Comparison of ENCODE assay signal across 11 mouse cellular contexts in genomic region chr19:60554866-60555438, GRCm38 (mm10). TPM values are rescaled to one million over a fixed set of nuclear protein-coding genes. Genes with fewer than 3 reads are reported as not detected.
DNase-seq lines count a peak whose midpoint lies in the region.
"Had no signal": no experiment of that assay in that cellular context is flagged by ENCODE, and none has a peak within 500 bp of the region (broad histone marks: within the 10 kb centered on the region; RNA-seq: fewer than 3 reads in every experiment).

No protein-coding gene starts in this region.

- intact Hi-C loops in heart, postnatal 25 days (cut with DNase I) = loop anchor here (5.0 kb wide), 1 partner anchor 88 kb away; the partner anchor contains the start of gene Prlhr

- peak; percentile 87 for DNase-seq in heart, adult 11 months
- no peak for DNase-seq in heart, postnatal 25 days (ENCODE audit: low spot score)
- peak; percentile 7 for DNase-seq in right cerebral cortex, adult 18-20 months
- DNase-seq in right cerebral cortex, adult 2 months (ENCODE audit: low spot score in 2 of 2) = no peak
- peak; percentile 66 for DNase-seq in adrenal gland, adult 8-10 months
- peak; percentile 31 for DNase-seq in skeletal muscle tissue, adult 2 months (ENCODE audit: low read depth, low spot score)
- DNase-seq in ovary, postnatal 36 days (ENCODE audit: low spot score) = no peak
- DNase-seq in urinary bladder, adult 2 months (ENCODE audit: low spot score) = no peak
- DNase-seq: cerebellum, postnatal 14 days; kidney, adult 9 months; spleen, adult 18-20 months had no signal

RNA-seq across cellular contexts. Expression of gene Cacul1, which starts 25.9 kb away (rescaled TPM):
- total RNA-seq in heart, postnatal 25 days (2021) = 10 to 100 TPM; 27.6 to 28.5 TPM
- 10 to 100 TPM; 47.6 to 50.8 (median 49.0) TPM for total RNA-seq in adrenal gland, adult 8-10 months (2022)
- 13.8 and 16.8 TPM in 2 replicates for polyA plus RNA-seq in urinary bladder, adult 2 months (2012; rRNA removed)

Comparison
In these comparisons a context has a peak if more than half of its experiments do, and no peak if none do; other contexts are left out.
1. DNase-seq: peak in heart, adult 11 months (single experiment), right cerebral cortex, adult 18-20 months (single experiment), adrenal gland, adult 8-10 months (single experiment) and skeletal muscle tissue, adult 2 months (single experiment); none in heart, postnatal 25 days (single experiment), right cerebral cortex, adult 2 months (0 of 2), ovary, postnatal 36 days (single experiment) and urinary bladder, adult 2 months (single experiment).